Mouse (Mus musculus) small intestine, adult 2 months (tissue): Measurements from ENCODE around the gene Snx20. TPM values are rescaled to one million over a fixed set of nuclear protein-coding genes. Genes with fewer than 3 reads are reported as not detected.

Source experiments
- H3K27ac ChIP-seq: fragments of 200-500 bp; 2 replicates; pipeline ENCODE4 v1.5.1; 2012; ENCODE audit warnings: low read depth, low read length, control low read depth, inconsistent platforms; ENCODE audit not compliant: insufficient read depth
- H3K27me3 ChIP-seq: fragments of 200-500 bp; 2 replicates; pipeline ENCODE4 v1.6.1; 2012; ENCODE audit warnings: mild to moderate bottlenecking, moderate library complexity, low read length, inconsistent platforms; ENCODE audit not compliant: control insufficient read depth, insufficient read depth
- H3K36me3 ChIP-seq: fragments of 200-500 bp; 2 replicates; pipeline ENCODE4 v1.6.1; 2012; ENCODE audit warnings: mild to moderate bottlenecking, low read length, control low read depth, inconsistent platforms; ENCODE audit not compliant: control insufficient read depth, insufficient read depth
- H3K4me1 ChIP-seq: fragments of 200-500 bp; 2 replicates; pipeline ENCODE4 v1.6.1; 2012; ENCODE audit warnings: low read length, inconsistent platforms, mixed read lengths; ENCODE audit not compliant: control insufficient read depth, insufficient read depth, insufficient read length
- H3K4me3 ChIP-seq: fragments of 200-500 bp; 2 replicates; pipeline ENCODE4 v1.5.1; 2012; ENCODE audit warnings: low read depth, mild to moderate bottlenecking, control low read depth, inconsistent platforms, low read length, moderate library complexity
- CTCF ChIP-seq: fragments of 200-500 bp; IDR thresholded peaks from 2 replicates; pipeline ENCODE4 v1.5.1; 2012; ENCODE audit warnings: low read depth, mild to moderate bottlenecking, control low read depth, inconsistent platforms, low read length, moderate library complexity, mixed read lengths; ENCODE audit not compliant: insufficient replicate concordance, insufficient read length; ENCODE audit errors: extremely low read depth
- POLR2A ChIP-seq: fragments of 200-500 bp; IDR thresholded peaks from 2 replicates; pipeline ENCODE4 v1.6.1; 2012; ENCODE audit warnings: low read depth, mild to moderate bottlenecking, control low read depth, inconsistent platforms, low read length, moderate library complexity
- WGBS: fragments of 180-500 bp; shearing (Covaris S2); methylation state at CpG from one replicate; pipeline ENCODE4 v1.1.7; 2018; 5-methylcytosine and 5-hydroxymethylcytosine counted together
- polyA plus RNA-seq: library from polyadenylated mRNA; depleted of rRNA; stranded (reverse); fragments of >200 nt; gene quantifications from 2 replicates; pipeline ENCODE4 v1.2.3, GENCODE M21; 2012; rRNA removed

Snx20 gene
- 67.6 and 210 TPM in 2 replicates for polyA plus RNA-seq

DNA sequence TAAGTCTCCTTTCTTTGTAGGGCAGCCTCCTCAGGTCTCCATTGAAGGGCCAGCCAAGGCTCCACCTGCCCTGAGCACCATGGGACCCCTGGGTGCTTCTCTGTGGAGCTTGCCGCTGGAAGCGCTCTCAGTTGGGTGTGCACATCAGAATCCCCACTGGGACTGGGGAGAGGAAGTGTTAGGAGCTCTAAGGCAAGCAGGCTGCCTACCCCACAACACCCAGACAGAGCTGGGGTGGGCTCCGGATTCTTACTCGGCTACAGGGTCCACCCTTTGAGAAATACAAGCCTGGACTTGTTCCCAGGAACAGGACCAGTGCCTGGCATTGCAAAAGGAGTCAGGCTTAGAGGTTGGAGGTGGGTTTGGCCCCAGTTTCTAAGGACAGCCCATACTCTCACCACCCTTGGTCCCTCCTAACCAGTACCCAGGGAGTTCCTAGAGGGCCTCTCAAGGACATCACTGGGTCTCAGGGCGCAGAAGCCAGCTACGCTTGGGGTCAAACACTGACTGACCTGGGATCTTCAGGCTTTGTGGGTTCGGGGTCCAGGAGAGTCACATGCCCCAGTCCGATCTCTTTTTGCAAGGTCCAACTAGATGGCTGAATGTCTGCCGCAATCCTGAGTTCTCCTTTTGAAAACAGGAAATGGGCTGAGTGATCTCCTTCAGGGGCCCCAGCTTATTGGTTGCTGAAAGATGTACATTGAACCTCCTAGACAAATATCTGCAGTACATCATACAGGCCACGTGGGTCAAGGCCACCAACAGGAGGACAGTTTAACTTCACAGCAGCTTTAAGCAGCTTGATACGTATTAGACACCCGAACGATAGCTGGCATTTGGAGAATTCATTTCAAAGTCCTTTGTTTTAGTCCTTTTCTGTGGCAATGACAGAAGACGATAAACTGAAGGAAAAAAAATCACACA is at the start of gene Snx20:
Gene Snx20 (minus strand): TSS at position 655 of the 924 bp plus-strand sequence.
- H3K27ac ChIP-seq = peak within 1 kb of the TSS; percentile 90
- H3K36me3 ChIP-seq = peaks cover under 1% of the 10 kb centered on the region; the same call in 1 of the 2 replicates
- H3K27me3 ChIP-seq = no peaks in the 10 kb centered on the region
- H3K4me3 ChIP-seq = peak within 1 kb of the TSS; percentile 91
- 32% methylated on average over 14 of the region's 14 CpGs for WGBS
- TF ChIP-seq CTCF (no peak), POLR2A (peak; percentile 40; the same call in 1 of the 2 replicates)
- H3K4me1 ChIP-seq = peaks cover 9% of the 10 kb centered on the region; the same call in 1 of the 2 replicates

- no peaks in the 10 kb centered on the region for H3K27me3 ChIP-seq
- 86% methylated on average over 7 of the region's 7 CpGs for WGBS
- 0 out of 2 replicates have a peak overlapping the region, but pooled peaks have one; percentile 12 for H3K27ac ChIP-seq
- H3K4me3 ChIP-seq = no peak overlapping the region
- TF ChIP-seq POLR2A (no peak), CTCF (no peak)
- no peaks in the 10 kb centered on the region; the same call in 1 of the 2 replicates for H3K36me3 ChIP-seq
- H3K4me1 ChIP-seq = peaks cover 6% of the 10 kb centered on the region; the same call in 1 of the 2 replicates
Observed at GRCm38 (mm10) chr8:88683656-88684289, 47.8 kb upstream of the Snx20 start.

DNA sequence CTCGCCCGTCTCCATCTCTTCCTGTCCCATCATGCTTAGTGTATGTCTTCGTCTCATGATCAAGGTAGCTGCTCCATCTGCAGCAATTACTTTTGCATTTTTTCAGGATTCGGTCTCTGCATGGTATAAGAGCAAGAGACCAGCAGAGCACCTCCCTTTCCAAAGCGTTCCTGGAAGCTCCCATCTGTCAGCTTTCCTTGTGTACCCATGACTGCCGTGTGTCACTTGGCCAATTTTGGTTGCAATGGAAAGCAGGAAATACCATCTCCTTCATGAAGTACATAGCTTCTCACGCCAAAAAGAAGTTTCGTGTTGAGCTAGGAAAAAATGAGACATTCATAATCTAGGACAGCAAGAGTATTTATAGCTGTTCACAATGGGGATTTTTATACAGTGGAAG is 45.1 kb upstream of the Snx20 start:
- peaks cover 6% of the 10 kb centered on the region; the same call in 1 of the 2 replicates for H3K4me1 ChIP-seq
- no peak overlapping the region for H3K4me3 ChIP-seq
- no peaks in the 10 kb centered on the region; the same call in 1 of the 2 replicates for H3K36me3 ChIP-seq
- WGBS = 84% methylated on average over 8 of the region's 8 CpGs
- TF ChIP-seq POLR2A (no peak), CTCF (no peak)
- H3K27me3 ChIP-seq = no peaks in the 10 kb centered on the region
- H3K27ac ChIP-seq = no peak overlapping the region

- no peak for TF ChIP-seq POLR2A
- no peak for TF ChIP-seq CTCF
- Histone ChIP-seq H3K4me1 (peaks cover 6% of the 10 kb centered on the region; the same call in 1 of the 2 replicates), H3K27me3 (no peaks in the 10 kb centered on the region), H3K36me3 (no peaks in the 10 kb centered on the region; the same call in 1 of the 2 replicates), H3K27ac (no peak overlapping the region), H3K4me3 (no peak overlapping the region)
- 92% methylated on average over 2 of the region's 2 CpGs for WGBS
Observed at GRCm38 (mm10) chr8:88680566-88680965, 44.6 kb upstream of the Snx20 start.

DNA sequence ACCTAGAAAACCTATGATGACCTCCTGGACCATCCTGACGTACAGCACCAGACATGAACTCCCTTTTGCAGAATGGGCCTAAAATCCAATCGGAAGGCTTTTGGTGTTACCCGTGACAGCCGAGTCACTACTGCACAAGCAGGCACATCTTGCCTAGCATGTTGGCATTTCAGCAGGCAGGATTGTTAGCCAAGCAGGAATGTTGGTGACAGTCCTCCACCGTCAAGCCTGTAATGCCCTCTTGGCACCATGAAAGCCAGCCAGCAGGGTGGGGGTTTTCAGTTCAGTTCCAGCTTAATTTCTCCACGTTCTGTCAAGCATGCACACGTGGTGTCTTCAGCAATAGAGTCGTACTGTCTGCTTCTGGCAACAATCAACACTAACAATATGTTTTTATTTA is 41.1 kb upstream of the Snx20 start:
- H3K36me3 ChIP-seq = no peaks in the 10 kb centered on the region; the same call in 1 of the 2 replicates
- 90% methylated on average over 8 of the region's 8 CpGs for WGBS
- TF ChIP-seq CTCF (no peak), POLR2A (no peak)
- no peaks in the 10 kb centered on the region for H3K27me3 ChIP-seq
- H3K27ac ChIP-seq = no peak overlapping the region
- H3K4me1 ChIP-seq = peaks cover 3% of the 10 kb centered on the region; the same call in 1 of the 2 replicates
- no peak overlapping the region for H3K4me3 ChIP-seq

GRCm38 (mm10) chr8:88675372-88676165 is 39.6 kb upstream of the Snx20 start:
- TF ChIP-seq CTCF (no peak), POLR2A (no peak)
- 92% methylated on average over 12 of the region's 12 CpGs for WGBS
- H3K27ac ChIP-seq = no peak overlapping the region
- H3K36me3 ChIP-seq = no peaks in the 10 kb centered on the region; the same call in 1 of the 2 replicates
- H3K27me3 ChIP-seq = no peaks in the 10 kb centered on the region
- H3K4me3 ChIP-seq = no peak overlapping the region
- H3K4me1 ChIP-seq = peaks cover 3% of the 10 kb centered on the region; the same call in 1 of the 2 replicates

- no peaks in the 10 kb centered on the region for H3K36me3 ChIP-seq
- H3K4me3 ChIP-seq = no peak overlapping the region
- H3K27ac ChIP-seq = no peak overlapping the region
- no peak for TF ChIP-seq POLR2A
- no peak for TF ChIP-seq CTCF
- no peaks in the 10 kb centered on the region for H3K27me3 ChIP-seq
- peaks cover 8% of the 10 kb centered on the region; the same call in 1 of the 2 replicates for H3K4me1 ChIP-seq
- 74% methylated on average over 5 of the region's 5 CpGs for WGBS
Observed at GRCm38 (mm10) chr8:88673859-88674258, 37.9 kb upstream of the Snx20 start.
